Mouse (Mus musculus): ENCODE measurements around the gene Acap1.

- TF ChIP-seq POLR2A (IDR thresholded peaks at IDR 0.05; ENCODE audit: borderline replicate concordance, extremely low read depth, insufficient read depth, insufficient read length, poor library complexity, severe bottlenecking) (no peak), CTCF (IDR thresholded peaks at IDR 0.05; ENCODE audit: borderline replicate concordance, extremely low read depth, insufficient read depth, insufficient read length) (no peak)
Observed at GRCm38 (mm10) chr11:69908645-69909044, 13.3 kb upstream of the Acap1 start.

Measured in brain, embryonic 14.5 days (tissue).